Mouse (Mus musculus) gonadal fat pad, adult 2 months (tissue): ENCODE measurements at regions not wholly inside any gene's neighbourhood (a gene's known extent, or its start where the extent isn't known, plus 50 kb on each side); places are given as distances from the start of the nearest gene placed in this dataset.
A peak's percentile ranks its signal among the peaks of the same experiment; 100 is the strongest.

Experiments
- DNase-seq: peaks from one replicate; pipeline ENCODE4 v3.0.0-alpha.2; 2012; ENCODE audit warnings: low read depth

- no peak for DNase-seq
Observed at GRCm38 (mm10) chr8:10906353-10906752, 101.9 kb downstream of the Irs2 start.

GRCm38 (mm10) chr8:10905761-10906160, 102.5 kb downstream of the Irs2 start:
- DNase-seq, result no peak

GRCm38 (mm10) chr8:10903957-10904356, 104.3 kb downstream of the Irs2 start:
- DNase-seq, result no peak

- DNase-seq, result no peak
Observed at GRCm38 (mm10) chr8:10901954-10902353, 106.3 kb downstream of the Irs2 start.

- no peak for DNase-seq
Observed at GRCm38 (mm10) chr8:10901014-10901413, 107.2 kb downstream of the Irs2 start.

- DNase-seq, result no peak
Observed at GRCm38 (mm10) chr8:10899581-10900155, 108.6 kb downstream of the Irs2 start.

GRCm38 (mm10) chr8:10898562-10899527, 109.4 kb downstream of the Irs2 start:
- no peak for DNase-seq

GRCm38 (mm10) chr8:10897573-10897972, 110.7 kb downstream of the Irs2 start:
- no peak for DNase-seq

DNA sequence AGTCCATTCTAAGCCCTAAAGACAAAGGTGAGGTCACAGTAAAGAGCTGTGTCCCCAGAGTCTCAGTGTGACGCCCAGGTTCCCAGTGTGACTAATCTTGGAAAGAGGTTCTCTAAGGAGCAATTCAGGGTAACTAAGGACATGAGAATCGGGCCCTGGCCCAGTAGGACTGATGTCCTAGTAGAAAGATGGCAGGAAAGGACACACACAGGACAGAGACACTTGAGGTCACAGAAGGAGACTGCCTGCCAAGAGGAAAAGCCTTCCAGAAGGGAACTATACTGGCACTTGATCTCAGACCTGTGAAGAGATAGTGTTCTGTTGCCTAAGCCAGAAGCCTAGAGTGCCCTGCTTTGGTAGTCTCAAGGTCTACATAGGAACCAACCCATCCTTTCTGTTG, 113.1 kb downstream of the Irs2 start:
- no peak for DNase-seq

DNA sequence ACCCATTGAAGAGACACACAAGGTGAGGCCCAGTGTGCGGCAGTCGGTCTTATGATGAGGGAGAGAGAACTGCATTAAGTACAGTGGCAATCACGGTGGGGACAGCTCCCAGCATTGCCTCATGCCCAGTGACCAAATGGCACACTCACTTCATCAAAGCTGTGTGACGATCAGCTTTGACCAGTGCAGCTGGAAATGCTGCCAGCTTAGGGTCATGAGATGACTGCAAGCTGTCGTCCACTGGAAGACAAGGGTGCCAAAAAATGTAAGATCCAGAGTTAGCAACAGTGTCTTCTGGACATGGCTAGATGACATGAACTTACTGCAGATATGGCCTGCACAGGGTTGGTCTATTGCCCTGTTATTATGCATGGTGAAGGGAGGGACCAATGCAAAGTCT, 114.0 kb downstream of the Irs2 start:
- DNase-seq, result no peak

DNA sequence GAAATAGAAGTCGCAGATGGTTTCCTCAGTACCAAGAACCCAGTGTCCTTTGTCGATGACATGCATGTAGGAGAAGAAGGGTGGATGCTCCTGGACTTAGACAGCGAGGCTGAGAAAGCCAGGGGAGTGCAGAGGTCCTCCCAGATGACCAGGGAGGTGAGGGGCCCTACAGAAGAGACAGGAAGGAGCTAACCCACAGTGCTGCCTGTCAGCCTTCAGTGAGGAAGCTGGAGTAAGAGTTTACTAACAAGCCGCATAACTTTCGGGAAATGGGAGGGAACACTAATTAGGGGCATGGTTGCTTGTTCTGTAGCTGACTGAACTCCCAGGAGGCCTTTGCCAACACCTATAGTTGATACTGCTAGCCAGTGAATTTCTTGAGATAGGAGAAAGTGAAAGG, 114.5 kb downstream of the Irs2 start:
- no peak for DNase-seq

- DNase-seq, result no peak
Observed at GRCm38 (mm10) chr8:10891906-10892305, 116.4 kb downstream of the Irs2 start.

DNA sequence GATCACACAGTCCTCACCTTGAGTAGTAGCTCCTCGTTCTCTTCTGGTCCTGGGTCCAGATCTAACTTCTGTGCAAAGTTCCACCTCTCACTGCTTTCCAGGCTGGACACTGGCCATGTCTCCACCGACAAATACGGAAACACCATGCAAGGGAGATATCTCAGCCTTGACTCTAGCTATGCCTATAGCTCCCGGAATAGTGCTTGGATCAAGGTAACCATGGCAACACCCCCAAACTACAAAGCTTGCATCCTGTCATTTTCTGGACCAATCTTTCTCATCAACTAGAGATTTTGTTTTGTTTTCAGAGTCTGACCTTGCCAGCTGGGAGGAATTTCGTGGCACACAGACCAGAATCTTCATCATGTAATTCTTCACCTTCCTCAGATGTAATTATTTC, 116.8 kb downstream of the Irs2 start:
- DNase-seq, result no peak

DNA sequence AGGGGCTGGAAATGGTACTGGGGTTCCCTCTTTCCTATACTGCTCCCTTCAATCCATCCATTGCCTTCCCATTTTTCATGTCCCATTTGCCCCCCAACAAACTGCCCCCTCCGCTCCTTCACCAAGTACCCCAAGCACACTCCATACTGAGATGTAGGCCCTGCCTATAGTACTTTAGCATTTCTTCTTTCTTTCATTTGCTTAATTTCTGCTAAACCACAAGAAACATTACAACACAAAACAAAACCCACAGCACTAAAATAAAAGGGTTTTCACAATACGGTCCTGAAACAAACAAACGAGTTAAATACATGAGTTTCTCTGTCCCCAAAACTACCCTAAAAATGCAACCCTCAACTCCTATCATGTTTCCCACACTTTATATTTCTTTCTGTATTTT, 122.8 kb downstream of the Irs2 start:
- no peak for DNase-seq

DNA sequence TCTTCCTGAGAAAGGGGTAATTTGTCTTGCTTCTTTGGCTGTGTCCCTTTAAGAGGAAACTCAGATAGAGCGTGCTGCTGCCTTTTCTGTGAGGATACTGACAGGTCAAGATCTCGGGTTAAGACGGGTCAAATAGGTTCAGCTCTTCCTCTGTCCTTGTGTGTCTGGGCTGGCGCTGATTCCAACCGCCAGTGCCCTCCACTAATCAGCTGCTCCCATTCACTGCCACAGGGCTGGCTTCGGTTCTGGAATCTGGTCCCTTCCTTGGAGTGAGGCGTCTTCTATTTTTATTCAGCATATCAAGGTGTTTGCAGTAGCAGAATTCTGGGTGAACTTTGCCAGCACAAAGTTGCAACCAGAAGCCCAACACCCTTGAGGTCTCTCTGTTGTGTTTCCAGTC, 124.8 kb downstream of the Irs2 start:
- DNase-seq, result no peak

DNA sequence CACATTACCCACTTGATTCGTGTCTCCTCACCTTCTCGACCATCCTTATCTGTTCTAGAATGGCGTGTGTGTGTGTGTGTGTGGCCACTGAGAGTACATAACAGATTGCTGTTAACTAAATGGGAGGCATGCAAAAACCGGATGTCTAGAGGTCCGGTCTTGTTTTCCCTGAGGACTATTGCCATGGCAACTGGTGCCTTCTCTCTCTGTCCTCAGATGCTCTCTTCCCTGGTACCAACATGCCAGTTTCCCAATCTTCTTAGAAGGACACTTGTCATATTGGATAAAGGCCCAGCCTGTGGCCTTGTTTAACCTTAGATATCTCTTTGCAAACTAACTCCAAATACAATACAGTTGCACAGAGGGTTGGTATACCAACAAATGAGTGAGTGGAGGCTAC, 125.9 kb downstream of the Irs2 start:
- DNase-seq, result no peak

DNA sequence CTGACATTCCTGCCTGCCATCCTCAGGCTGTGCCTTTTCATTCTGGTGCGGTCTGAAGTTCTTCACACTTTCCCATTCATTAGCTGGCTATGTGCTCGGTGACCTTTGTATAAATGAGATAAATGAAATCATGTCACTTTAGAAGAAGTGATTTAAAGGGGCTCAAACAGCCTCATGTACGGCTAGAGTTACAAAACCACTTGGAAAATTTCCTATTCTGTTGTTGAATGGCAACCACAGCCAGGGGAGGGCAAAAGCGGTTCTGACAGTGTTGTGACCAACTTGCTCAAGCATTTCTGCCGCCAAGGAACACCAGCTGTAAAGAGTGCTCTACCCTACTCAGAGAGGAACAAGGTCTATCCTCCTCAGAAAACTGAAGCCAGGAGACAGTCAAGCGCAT, 128.4 kb downstream of the Irs2 start:
- DNase-seq, result no peak

DNA sequence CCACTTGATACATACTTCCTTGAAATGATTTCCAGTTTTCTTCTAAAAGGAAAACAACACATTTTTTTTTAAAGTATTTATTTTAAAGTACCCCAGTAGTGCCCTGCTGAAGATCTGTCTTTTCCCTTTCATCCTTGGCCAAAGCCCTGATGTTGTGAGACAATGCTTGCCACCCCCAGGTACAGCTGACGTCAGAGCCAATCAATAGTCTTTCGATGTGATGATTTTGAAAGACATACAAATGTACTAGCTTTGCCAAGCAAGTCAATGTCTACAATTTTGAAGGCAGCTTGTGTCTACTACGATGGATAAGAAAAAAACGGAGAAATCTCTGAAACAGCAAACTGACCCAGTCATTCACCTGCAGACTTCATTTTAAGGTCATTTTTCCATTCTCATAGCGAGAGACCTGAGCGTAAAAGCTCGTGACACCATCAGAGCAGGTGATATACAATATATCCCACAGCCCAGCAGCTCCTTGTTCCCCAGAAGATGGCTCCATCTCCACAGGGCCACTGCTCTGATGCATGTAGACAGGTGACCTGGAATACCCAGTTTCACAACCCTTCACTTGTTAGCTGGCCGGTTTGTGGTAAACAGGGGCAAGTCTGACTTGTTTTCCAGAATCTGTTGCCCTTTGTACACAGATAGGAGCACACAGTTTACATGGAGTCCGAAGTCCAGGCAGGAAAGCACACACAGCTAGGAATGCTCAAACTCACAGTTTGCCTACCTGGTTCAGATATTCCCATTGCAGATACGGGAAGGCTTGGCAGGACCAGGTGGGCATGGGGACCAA, 129.0 kb downstream of the Irs2 start:
- DNase-seq, result peak; percentile 66

GRCm38 (mm10) chr8:10878371-10878770, 129.9 kb downstream of the Irs2 start:
- no peak for DNase-seq

GRCm38 (mm10) chr8:10875170-10875569, 133.1 kb downstream of the Irs2 start:
- DNase-seq, result no peak

DNA sequence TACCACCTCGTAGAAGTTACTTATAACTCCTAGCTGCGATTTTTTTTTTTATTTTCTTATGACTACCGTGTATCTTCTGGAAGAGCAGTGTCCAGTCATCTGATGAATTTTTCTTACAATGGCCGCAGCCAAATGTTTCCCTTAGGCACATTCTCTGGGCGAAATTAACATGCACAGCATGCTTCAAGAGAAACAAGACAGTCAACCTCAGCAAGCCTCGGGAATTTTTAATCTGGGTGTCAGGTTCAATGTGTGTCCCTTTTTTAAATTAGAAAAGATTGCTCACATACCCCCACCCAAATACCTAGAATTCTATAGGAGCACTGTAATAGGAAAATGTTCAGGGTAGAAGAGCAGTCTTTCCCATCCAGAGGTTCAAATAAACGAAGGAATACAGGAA, 136.8 kb downstream of the Irs2 start:
- no peak for DNase-seq

- no peak for DNase-seq
Observed at GRCm38 (mm10) chr8:10870423-10871055, 137.7 kb downstream of the Irs2 start.
